Mouse (Mus musculus) cortical plate, adult 2 months (tissue): ENCODE measurements around the gene Neurl1b.

Experiments used
- CTCF ChIP-seq: fragments of 200-500 bp; IDR thresholded peaks from 2 replicates; pipeline ENCODE4 v1.5.1; 2011; ENCODE audit warnings: mild to moderate bottlenecking, control low read depth, low read length; ENCODE audit not compliant: insufficient read depth; ENCODE audit errors: extremely low read depth
- POLR2A ChIP-seq: fragments of 200-500 bp; IDR thresholded peaks from 2 replicates; pipeline ENCODE4 v1.6.1; 2011; ENCODE audit warnings: mild to moderate bottlenecking, low read length, control low read depth; ENCODE audit not compliant: insufficient read depth; ENCODE audit errors: extremely low read depth

DNA sequence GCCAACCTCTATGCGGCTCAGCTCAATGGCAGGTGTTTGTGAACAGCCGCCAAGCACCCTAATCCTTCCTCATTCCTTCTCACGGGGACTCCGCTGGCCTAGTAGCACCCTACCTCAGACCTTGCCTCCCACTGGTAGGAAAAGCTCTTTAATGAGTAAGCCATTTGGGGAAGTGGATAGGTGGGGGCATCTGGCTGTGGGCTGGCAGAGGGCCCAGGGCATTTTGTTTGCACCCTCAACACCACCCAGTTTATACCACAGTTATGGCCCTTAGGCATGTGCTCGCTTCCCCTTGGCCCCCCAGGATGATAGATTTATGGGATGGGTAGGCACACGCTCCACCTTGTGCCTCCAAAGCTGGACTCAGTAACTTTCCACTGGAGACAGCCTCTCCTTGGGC, 7.8 kb downstream of the Neurl1b start:
- no peak for TF ChIP-seq POLR2A
- TF ChIP-seq CTCF = no peak
